9 mouse cellular contexts compared by ENCODE assay signal in the genomic region with DNA sequence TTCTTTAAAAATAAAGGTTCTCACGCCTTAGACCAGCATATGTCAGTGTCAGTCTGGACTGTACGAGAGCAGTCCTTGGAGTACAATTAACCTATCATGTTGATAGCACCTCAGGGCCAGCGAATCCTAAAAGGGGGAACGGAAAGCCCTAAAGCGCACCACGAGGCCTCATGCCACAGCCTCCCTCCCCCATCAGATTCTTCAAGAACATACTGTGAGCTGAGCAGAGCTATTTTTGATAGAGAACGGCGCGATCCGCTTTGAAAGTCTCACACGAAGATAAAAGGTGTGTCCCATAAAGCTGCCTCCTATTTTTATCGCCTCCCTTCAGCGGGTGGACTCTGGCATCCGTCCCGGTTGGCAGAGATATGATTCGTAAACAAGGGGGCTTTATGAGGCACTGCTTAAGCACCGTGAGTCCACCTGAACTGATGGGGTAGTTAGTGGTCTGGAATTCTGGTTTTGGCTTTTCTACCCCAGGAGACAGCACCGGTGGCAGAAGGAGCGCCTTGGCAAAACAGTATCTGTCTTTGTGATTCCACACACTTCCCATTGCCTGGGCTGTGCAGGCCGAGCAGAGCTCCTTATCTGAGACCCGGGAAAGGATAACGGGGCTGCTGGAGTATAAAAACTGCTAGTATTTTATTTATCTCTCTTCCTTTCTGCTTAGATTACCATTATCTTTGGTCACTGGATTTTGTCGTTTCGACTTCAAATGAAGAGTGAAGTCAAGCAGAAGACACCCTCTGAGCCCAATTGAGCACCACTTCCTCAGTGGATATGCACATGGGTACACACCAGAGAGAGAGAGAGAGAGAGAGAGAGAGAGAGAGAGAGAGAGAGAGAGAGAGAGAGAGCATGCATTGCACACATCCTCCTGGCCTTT.
A peak's percentile ranks its signal among the peaks of the same experiment; 100 is the strongest.
DNase-seq lines count a peak whose midpoint lies in the region; ATAC-seq and TF ChIP-seq lines count a peak whose summit lies in the region.
"Had no signal": no experiment of that assay in that cellular context is flagged by ENCODE, and none has a peak within 500 bp of the region (broad histone marks: within the 10 kb centered on the region; RNA-seq: fewer than 3 reads in every experiment).

No protein-coding gene starts in this region.

- TF ChIP-seq EP300 in heart, adult 2 months (IDR thresholded peaks at IDR 0.05; ENCODE audit: insufficient read depth, low read depth, low read length) = peak; percentile 91

- WGBS in midbrain, embryonic 15.5 days = 69% methylated on average over 24 of the region's 24 CpGs
- WGBS in midbrain, embryonic 14.5 days = 78% methylated on average over 24 of the region's 24 CpGs
- 14% methylated on average over 24 of the region's 24 CpGs for WGBS in heart, adult 2 months

- no peak overlapping the region for H3K4me2 ChIP-seq in midbrain, embryonic 15.5 days
- no peak overlapping the region for H3K4me2 ChIP-seq in midbrain, embryonic 14.5 days (ENCODE audit: low read length)

- TF ChIP-seq POLR2A in heart, adult 2 months (IDR thresholded peaks at IDR 0.05; ENCODE audit: insufficient read depth, low read depth, low read length) = 0 out of 2 replicates have a peak, but pooled peaks have one; percentile 23

- no peak for TF ChIP-seq CTCF in heart, adult 2 months (IDR thresholded peaks at IDR 0.05)

- no peaks in the 10 kb centered on the region for H3K4me1 ChIP-seq in midbrain, embryonic 15.5 days
- no peaks in the 10 kb centered on the region for H3K4me1 ChIP-seq in midbrain, embryonic 14.5 days (ENCODE audit: control insufficient read depth, insufficient read depth, low read length)
- H3K4me1 ChIP-seq in heart, adult 2 months (ENCODE audit: control insufficient read depth, insufficient read depth, low read length) = no peaks in the 10 kb centered on the region

- no peaks in the 10 kb centered on the region for H3K79me2 ChIP-seq in heart, adult 2 months (replicated peaks; ENCODE audit: control insufficient read depth, insufficient read depth, low read length)

- no peak for DNase-seq in midbrain, embryonic 14.5 days
- peak; percentile 49 to 68 for DNase-seq in heart, adult 2 months
- peak; percentile 67 to 80 for DNase-seq in left cerebral cortex, postnatal 25 days (ENCODE audit: low spot score in 2 of 2)
- peak; percentile 47 for DNase-seq in testis, postnatal 10 days (ENCODE audit: low spot score)
- no peak for DNase-seq in Muller cell, postnatal 12 days (ENCODE audit: inconsistent ontology term)
- DNase-seq in kidney, postnatal 14 days = no peak
- no peak for DNase-seq in kidney, postnatal 25 days

- intact Hi-C loops in heart, adult 2 months (cut with DNase I) = loop anchor here (2.0 kb wide), 1 partner anchor 142 kb away; no protein-coding TSS in a partner anchor
- intact Hi-C loops in left cerebral cortex, postnatal 25 days (cut with DNase I) = loop anchor here (10.0 kb wide), 1 partner anchor 256 kb away; no protein-coding TSS in a partner anchor

- H3K9ac ChIP-seq in midbrain, embryonic 15.5 days = no peak overlapping the region
- no peak overlapping the region for H3K9ac ChIP-seq in midbrain, embryonic 14.5 days (replicated peaks; ENCODE audit: low read length)
- peak overlapping the region; percentile 53 for H3K9ac ChIP-seq in heart, adult 2 months (ENCODE audit: low read depth, low read length)

- H3K36me3 ChIP-seq in midbrain, embryonic 15.5 days (replicated peaks) = no peaks in the 10 kb centered on the region
- H3K36me3 ChIP-seq in midbrain, embryonic 14.5 days (ENCODE audit: control insufficient read depth, insufficient read depth, low read length) = no peaks in the 10 kb centered on the region
- H3K36me3 ChIP-seq in heart, adult 2 months (ENCODE audit: control insufficient read depth, insufficient read depth, low read length) = peaks cover 2% of the 10 kb centered on the region; the same call in 1 of the 2 replicates

- peak; percentile 59 for ATAC-seq in midbrain, embryonic 15.5 days (replicated peaks)
- ATAC-seq in midbrain, embryonic 14.5 days (ENCODE audit: low FRiP score, low TSS enrichment) = no peak

- no peaks in the 10 kb centered on the region for H3K9me3 ChIP-seq in midbrain, embryonic 15.5 days
- no peaks in the 10 kb centered on the region for H3K9me3 ChIP-seq in midbrain, embryonic 14.5 days (ENCODE audit: control insufficient read depth, low read length)

- H3K27ac ChIP-seq in midbrain, embryonic 15.5 days = no peak overlapping the region
- H3K27ac ChIP-seq in midbrain, embryonic 14.5 days (replicated peaks; ENCODE audit: low read depth, low read length) = no peak overlapping the region
- peak overlapping the region; percentile 78 for H3K27ac ChIP-seq in heart, adult 2 months

- no peak overlapping the region for H3K4me3 ChIP-seq in midbrain, embryonic 15.5 days
- no peak overlapping the region for H3K4me3 ChIP-seq in midbrain, embryonic 14.5 days (replicated peaks; ENCODE audit: low read depth, low read length)
- peak overlapping the region; percentile 8; the same call in 1 of the 2 replicates for H3K4me3 ChIP-seq in heart, adult 2 months
- H3K4me3 ChIP-seq: myocyte had no signal

- no peaks in the 10 kb centered on the region for H3K27me3 ChIP-seq in midbrain, embryonic 15.5 days (replicated peaks)
- no peaks in the 10 kb centered on the region for H3K27me3 ChIP-seq in midbrain, embryonic 14.5 days (ENCODE audit: control insufficient read depth, insufficient read depth, low read length)
- no peaks in the 10 kb centered on the region for H3K27me3 ChIP-seq in heart, adult 2 months (ENCODE audit: control insufficient read depth, insufficient read depth, low read length)

Comparison
In these comparisons a context has a peak if more than half of its experiments do, and no peak if none do; other contexts are left out.
1. DNase-seq: peak in heart, adult 2 months (2 of 2), left cerebral cortex, postnatal 25 days (2 of 2) and testis, postnatal 10 days (single experiment); none in midbrain, embryonic 14.5 days (single experiment), Muller cell, postnatal 12 days (single experiment), kidney, postnatal 14 days (single experiment) and kidney, postnatal 25 days (0 of 2).